Mouse (Mus musculus) T-cell, adult 2 months (primary cell): ENCODE measurements around the gene Gm10964.

Experiments
- DNase-seq: peaks from one replicate; pipeline ENCODE4 v3.0.0; 2022; ENCODE audit warnings: low spot score

Gm10964 gene

GRCm38 (mm10) chr3:103739329-103739728 is at the start of gene Gm10964:
Gm10964 (plus strand) TSS chr3:103739366.
- no peak for DNase-seq

DNA sequence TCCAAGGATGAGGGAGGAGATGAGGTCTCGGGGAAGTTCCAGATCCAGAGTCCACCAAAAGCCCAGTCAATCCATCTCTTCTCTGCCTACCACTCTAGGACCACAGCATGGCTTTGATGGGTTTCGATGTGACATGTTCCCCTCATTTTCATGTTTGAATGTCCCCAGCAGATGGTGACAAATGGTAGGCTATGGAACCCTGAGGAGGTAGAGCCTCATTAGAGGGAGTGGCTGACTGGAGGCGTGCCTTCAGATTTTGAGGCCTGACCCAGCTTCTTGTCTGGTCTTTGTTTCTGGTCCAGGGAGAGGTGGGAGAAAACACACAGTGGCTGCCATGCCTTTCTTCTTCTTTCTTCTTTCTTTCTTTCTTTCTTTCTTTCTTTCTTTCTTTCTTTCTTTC is 48.7 kb upstream of the Gm10964 start:
- peak; percentile 6 for DNase-seq

DNA sequence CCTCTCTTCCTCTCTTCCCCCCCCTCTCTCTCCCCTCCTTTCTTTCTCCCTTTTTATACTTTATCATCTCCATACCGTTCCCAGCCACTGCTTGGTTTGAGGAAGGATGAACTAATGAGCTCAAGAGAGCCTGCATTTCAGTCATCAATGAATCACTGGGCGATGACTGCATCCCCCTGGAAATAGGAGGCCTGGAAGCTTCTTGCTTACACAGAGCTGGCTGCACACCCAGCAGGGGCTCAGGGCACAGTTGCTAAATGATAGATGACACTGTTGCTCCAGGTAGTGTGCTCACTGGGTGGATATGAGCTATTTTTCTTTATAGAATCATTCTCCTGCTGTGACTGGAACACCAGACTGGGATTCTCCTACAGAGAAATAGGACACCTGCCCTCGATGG is 43.6 kb upstream of the Gm10964 start:
- no peak for DNase-seq

DNA sequence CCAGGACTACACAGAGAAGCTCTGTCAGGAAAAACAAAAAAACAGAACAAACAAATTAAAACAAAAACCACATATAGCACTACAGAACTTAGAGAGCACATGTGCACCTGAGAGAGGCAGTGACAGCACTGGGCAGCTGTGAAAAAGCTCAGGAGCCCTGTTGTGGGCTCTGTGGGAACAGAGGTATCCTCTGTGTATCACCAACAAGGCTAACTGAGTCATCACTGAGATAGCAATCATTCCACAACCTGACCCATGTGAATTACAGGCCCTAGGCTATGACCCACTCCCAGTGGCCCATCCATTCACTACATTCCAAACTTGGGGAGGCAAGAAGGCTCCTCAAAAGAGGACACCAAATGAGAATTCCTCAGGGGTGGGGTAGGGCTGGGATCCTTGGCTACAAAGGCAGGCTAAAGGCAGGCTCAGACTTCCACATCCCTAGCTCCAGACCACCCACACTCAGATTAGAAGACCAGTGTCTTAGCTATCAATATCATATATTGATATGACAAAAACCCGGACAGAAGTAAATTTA is 42.7 kb upstream of the Gm10964 start:
- DNase-seq: no peak

DNA sequence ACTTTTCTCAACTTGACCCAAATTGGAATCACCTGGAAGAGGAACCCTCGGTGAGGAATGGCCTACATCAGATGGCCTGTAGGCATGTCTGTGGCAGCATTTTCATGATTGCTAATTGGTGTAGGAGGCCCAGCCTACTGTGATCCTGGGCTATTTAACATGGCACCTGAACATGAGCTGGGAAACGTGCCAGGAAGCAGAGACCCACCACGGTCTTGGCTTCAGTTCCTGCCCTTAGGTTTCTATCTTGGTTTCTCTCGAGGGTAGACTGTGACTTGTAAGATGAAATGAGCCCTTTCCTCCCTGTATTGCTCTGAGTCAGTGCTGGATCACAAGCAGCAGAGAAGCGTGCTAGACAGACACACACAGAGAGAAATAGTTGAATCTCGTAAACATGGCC is 34.5 kb upstream of the Gm10964 start:
- no peak for DNase-seq

GRCm38 (mm10) chr3:103705426-103705825 is 33.7 kb upstream of the Gm10964 start:
- DNase-seq: no peak

DNA sequence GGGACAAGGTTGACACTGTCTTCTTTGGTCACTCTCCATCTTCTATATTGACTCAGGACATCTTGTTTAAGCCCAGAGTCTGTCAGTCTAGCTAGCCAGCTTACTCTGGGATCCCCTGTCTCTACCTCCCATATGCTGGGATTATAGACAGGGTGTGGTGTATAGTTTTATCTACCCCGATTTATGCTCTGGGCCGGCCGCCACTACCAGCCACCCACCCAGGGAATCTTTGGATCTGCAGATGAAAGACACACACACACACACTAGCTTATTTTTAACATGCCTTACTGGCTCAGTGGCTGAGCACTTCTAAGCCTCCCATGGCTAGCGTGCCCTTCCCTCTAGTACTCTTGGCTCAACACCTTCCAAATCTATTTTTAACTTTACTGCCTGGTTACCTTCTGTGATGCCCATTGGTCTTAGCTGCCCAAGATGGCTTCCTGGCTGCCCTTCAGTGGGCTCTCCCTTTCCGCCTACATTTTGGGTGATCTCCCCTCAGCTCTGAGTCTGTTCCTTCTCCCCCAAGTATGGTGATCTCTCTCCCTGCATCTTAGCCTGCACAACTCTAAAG is 29.6 kb upstream of the Gm10964 start:
- DNase-seq: no peak

- DNase-seq: no peak
Measured at GRCm38 (mm10) chr3:103712196-103712595, 27.0 kb upstream of the Gm10964 start.

GRCm38 (mm10) chr3:103714236-103714875 is 24.8 kb upstream of the Gm10964 start:
- DNase-seq: no peak

- DNase-seq: peak; percentile 24
Measured at GRCm38 (mm10) chr3:103714942-103715341, 24.2 kb upstream of the Gm10964 start.

GRCm38 (mm10) chr3:103715762-103716693 is 23.1 kb upstream of the Gm10964 start:
- DNase-seq: no peak

DNA sequence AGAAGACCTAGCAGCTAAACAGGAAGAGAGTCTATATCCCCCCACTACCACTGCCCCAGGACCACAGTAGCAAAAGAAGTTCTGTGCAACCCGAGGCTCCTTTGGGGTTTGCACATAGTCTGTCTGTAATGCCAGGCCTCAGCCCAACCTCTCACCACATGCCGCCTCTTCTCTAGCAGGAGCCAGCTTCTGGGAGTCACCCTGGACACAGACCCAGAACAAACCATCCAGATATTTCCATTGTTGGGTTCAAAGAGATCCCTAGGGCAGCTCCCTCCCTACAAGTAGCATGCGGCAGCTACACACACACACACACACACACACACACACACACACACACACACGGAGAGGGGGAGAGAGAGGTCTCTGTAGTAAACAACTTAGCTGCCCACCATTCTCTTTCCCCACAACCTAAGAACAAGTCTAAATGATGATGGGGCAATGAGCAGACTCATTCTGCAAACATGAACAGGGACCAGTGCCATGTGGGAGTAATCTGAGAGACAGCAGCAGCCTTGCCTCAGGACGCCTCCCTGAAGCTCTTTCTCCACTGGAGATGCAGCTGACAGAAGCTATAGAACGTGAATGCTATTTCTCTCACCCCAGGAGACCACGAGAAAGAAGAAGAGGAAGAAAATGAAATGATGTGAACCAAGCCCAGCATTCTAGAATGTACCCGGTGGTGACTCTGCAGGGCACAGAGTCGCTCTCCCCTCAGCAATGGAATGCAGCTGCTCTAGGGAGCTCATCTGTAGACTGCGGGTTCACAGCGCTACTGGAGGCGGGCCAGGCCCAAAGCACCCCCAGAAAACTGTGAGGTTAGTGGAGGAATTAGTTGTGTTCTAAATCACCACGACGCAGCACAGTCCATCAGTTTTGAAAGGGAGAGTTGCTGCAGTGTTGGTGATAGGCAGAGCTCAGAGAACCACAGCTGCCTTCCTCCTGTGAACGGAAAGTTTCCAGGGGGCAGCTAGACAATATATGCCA is 22.1 kb upstream of the Gm10964 start:
- DNase-seq: no peak

DNA sequence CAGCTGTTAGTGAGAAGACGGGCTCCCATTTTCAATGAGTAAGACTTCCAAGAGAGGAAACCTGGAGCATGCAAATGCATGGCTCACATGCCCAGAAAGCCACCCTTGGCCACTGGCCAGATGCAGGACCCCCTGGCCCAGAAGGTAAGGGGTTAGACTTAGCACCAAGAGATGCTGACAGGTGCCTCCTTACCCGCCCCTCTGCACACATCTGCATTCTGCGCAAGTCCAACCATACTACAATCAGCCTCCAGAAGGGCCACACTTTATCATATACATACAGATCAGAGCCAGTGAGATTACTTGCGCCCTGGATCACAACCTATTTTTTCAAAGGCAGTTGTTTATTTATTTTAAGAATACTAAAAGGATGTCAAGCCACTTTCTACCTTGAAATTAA is 20.4 kb upstream of the Gm10964 start:
- no peak for DNase-seq

DNA sequence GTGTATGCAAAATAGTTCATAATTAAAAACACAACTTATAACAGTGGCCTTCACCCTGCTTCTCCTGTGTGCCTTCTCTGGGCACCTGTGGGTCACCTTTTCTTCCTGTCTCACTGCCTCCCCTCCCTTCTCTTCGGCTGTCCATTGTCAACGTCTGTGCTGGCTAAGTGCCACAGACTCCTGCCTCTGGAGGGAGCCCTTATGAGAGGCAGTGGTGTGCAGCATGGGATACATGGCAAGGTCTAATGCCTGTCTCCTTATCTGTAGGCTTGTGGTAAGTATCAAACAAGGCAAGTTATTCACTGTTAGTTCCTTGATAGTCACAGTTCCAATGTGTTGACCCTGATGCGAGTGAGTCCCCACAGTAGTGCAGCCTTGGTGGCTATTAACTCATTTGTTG is 15.0 kb upstream of the Gm10964 start:
- no peak for DNase-seq

DNA sequence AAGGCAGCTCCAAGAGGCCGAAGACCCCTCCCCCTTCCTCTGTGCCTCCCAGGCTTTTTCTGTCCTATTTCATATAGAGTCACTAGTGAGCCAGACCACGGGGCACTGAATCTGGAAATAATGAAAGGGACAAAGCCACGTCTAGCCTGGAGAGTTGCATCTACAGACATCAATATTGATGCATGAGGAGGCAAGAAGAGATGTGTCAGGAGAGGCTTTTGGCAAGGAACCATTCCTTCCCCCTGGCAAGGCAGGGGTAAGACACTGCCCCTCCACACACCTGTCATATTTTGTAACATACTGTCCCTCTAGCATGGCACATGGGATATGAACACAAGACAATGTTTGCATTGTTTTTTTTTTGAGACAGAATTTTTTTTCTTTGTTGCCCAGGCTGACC is 12.5 kb upstream of the Gm10964 start:
- DNase-seq: no peak

DNA sequence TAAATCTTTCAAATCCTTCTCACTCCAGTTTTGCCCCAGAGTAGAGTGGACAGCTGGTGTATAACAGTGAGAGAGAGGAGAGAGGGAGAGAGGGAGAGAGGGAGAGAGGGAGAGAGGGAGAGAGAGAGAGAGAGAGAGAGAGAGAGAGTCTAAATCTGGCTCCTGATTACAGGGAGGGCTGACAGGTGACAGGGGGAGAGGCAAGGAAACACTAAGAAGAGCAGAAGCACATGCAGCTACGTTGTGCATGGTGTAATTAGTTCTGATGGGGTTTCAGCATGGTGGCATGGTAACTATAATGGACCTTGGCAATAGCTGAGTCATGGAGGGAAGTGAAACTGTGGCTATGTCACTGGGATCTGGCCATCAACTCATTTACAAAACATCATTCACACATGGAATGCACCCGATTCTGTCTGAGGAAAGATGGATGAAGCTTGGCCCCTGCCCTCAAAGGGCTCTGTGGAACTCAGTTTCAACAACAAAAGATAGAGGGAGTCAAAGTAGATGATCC is 11.3 kb upstream of the Gm10964 start:
- no peak for DNase-seq

- no peak for DNase-seq
Measured at GRCm38 (mm10) chr3:103729850-103730249, 9.3 kb upstream of the Gm10964 start.

DNA sequence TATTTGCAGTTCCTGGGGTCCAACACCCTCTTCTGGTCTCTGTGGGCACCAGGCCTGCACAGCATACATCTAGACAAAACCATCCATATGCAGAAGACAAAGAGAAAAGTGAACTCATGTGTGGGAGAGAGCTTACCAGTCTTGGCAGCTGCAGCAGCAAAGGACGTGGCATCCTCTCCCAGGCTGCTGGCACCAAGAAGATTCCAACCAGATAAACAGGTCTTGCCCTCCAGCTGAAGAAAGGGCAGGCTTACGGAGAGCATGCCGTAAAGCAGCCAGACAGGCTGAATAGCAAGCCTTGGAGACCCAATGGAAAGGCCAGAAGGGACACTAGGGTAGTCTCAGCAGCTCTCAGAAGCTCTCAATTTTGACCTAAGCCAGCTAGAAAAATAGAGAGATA is 7.0 kb upstream of the Gm10964 start:
- DNase-seq: no peak

DNA sequence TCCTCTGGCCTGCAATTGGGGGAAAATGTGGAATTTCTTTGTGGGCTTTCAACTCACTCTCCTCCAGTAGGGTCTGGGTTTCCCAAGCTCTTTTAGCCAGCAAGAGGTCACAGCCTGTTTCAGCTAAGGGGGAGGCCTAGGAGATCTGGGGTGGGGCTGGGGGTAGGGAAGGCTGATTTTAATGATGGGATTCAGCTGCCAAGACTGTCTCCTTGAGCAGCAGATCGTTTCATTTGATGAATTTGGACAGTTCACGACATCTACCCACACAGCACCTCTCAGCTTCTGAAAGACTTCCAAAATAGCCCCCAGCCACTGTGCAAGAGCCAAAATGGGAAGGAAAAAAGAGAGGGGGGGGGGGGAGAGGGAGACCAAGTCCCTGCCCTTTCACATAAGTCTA is 6.0 kb upstream of the Gm10964 start:
- no peak for DNase-seq

DNA sequence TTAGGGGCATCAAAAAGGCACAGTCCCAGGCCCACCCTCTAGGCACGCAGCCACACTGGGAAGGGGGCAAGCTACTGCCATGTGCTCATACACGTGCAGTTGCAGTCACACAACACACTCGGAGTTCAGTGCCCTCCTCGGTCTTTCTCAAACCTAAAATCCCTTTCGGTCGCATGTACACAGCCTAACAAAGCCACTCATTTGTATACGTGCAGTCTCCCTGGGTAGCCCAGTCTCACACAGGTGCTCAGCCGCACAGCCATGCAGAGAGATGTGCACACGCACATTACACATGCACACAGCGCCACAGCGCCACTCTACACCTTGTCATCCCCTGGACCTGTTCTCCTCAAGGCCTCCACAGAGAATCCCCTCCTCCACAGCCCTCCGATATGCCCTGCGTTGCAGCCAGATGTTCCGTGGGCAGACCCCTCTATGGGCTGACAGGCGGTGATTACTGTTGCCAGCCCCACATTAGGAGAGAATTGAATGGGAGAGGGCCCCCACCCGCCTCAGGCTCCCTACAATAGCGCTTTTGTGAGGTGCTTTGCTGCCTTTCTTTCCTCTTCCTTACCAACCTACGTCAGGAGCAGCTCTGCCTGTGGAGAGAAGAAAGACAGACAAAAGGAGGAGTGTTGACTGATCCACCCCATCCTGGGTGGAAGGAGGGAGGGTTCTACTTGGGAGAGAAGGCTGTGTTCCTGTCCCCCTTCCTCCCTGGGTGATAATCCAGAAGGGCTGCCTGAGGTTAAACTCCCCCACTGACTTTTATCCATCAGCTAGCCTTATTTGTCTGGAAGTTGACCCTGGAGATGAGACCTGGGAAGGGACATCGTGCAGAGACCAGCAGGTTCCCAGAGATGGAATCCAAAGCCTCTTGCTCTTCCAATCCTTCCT is 5.1 kb upstream of the Gm10964 start:
- DNase-seq: no peak
